ENCODE assay signal across 1 mouse cellular context in the genomic region with DNA sequence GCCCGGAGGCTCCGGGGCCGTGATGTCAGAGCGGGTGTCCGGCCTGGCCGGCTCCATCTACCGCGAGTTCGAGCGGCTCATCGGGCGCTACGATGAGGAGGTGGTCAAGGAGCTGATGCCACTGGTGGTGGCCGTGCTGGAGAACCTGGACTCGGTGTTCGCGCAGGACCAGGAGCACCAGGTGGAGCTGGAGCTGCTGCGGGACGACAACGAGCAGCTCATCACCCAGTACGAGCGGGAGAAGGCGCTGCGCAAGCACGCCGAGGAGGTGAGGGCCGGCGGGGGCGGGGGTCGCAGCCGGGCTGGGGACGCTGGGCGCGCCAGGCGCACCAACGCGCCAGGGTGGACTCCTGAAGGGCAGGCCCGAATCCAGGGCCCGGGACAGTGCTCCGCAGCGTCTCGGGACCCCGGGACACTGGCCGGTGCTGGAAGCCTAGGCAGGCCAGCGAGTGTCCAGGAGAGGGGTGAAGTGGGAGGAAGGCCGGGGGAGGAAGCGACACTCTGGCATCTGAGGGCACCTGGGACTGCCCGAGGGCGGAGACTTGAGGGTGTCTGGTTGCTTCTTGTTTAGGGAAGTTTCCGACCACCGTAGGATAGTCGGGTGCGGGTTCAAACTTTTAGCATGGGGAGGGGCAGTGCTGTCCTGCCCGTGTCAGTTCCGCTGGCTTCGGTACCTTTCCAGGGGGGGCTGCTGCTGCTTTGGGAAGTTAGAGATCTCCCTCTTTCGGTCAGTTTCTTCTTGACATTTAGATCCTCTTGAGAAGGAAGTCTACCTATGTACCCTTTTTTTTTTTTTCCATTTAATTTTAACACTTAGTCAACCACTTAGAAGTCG.
TF ChIP-seq lines count a peak whose summit lies in the region.

No protein-coding gene starts in this region.

TF ChIP-seq in CH12.LX, 34 proteins besides CTCF, POLR2A, EP300 and RAD21:
- peak; percentile 84; the same call in 1 of the 2 replicates for TF ChIP-seq UBTF (IDR thresholded peaks at IDR 0.05; ENCODE audit: low read depth, low read length)
- 0 out of 2 replicates have a peak, but pooled peaks have one; percentile 21 for TF ChIP-seq ZMIZ1 (IDR thresholded peaks at IDR 0.05; ENCODE audit: low read depth, low read length)
- no peak for TF ChIP-seq NELFE (IDR thresholded peaks at IDR 0.05; ENCODE audit: low read depth, low read length)
- TF ChIP-seq GABPA (IDR thresholded peaks at IDR 0.05; ENCODE audit: insufficient replicate concordance, low read depth, low read length): no peak
- no peak for TF ChIP-seq POLR2AphosphoS2 (IDR thresholded peaks at IDR 0.05; ENCODE audit: low read depth, low read length)
- no peak for TF ChIP-seq CHD2 (IDR thresholded peaks at IDR 0.05; ENCODE audit: low read length)
- peak; percentile 36; the same call in 1 of the 2 replicates for TF ChIP-seq MXI1 (IDR thresholded peaks at IDR 0.05; ENCODE audit: low read depth, low read length)
- TF ChIP-seq MAX (IDR thresholded peaks at IDR 0.05; ENCODE audit: low read length): peak; percentile 25; the same call in 1 of the 2 replicates
- no peak for TF ChIP-seq MYC (IDR thresholded peaks at IDR 0.05; ENCODE audit: low read depth, low read length)
- peak; percentile 24; the same call in 1 of the 2 replicates for TF ChIP-seq BHLHE40 (IDR thresholded peaks at IDR 0.05; ENCODE audit: low read depth, low read length)
- no peak for TF ChIP-seq ELF1 (IDR thresholded peaks at IDR 0.05; ENCODE audit: low read depth, low read length)
- TF ChIP-seq SIN3A (IDR thresholded peaks at IDR 0.05; ENCODE audit: low read length): no peak
- TF ChIP-seq MEF2A (IDR thresholded peaks at IDR 0.05; ENCODE audit: borderline replicate concordance, low read depth, low read length): no peak; the same call in 1 of the 2 replicates
- 0 out of 2 replicates have a peak, but pooled peaks have one; percentile 29 for TF ChIP-seq IRF4 (IDR thresholded peaks at IDR 0.05; ENCODE audit: low read depth, low read length)
- TF ChIP-seq ZNF384 (IDR thresholded peaks at IDR 0.05; ENCODE audit: low read depth, low read length): peak; percentile 83
- no peak for TF ChIP-seq ZKSCAN1 (IDR thresholded peaks at IDR 0.05; ENCODE audit: borderline replicate concordance, low read depth, low read length)
- no peak for TF ChIP-seq USF2 (conservative IDR thresholded peaks at IDR 0.05; ENCODE audit: low read depth, low read length)
- TF ChIP-seq TCF12 (IDR thresholded peaks at IDR 0.05; ENCODE audit: low read depth, low read length): no peak
- no peak for TF ChIP-seq ETS1 (conservative IDR thresholded peaks at IDR 0.05; ENCODE audit: low read depth, low read length)
- TF ChIP-seq USF1 (IDR thresholded peaks at IDR 0.05; ENCODE audit: low read depth, low read length): no peak
- no peak for TF ChIP-seq ZC3H11A (IDR thresholded peaks at IDR 0.05; ENCODE audit: low read depth, low read length)
- TF ChIP-seq MAZ (IDR thresholded peaks at IDR 0.05; ENCODE audit: low read depth, low read length): peak; percentile 20; the same call in 1 of the 2 replicates
- TF ChIP-seq JUN (IDR thresholded peaks at IDR 0.05; ENCODE audit: insufficient read depth, low read depth, low read length): no peak
- TF ChIP-seq MAFK (IDR thresholded peaks at IDR 0.05; ENCODE audit: insufficient replicate concordance, low read length): no peak
- 0 out of 2 replicates have a peak, but pooled peaks have one; percentile 33 for TF ChIP-seq TBP (conservative IDR thresholded peaks at IDR 0.05; ENCODE audit: low read depth, low read length)
- TF ChIP-seq SMC3 (IDR thresholded peaks at IDR 0.05; ENCODE audit: low read depth, low read length): peak; percentile 17; the same call in 1 of the 2 replicates
- no peak for TF ChIP-seq JUND (conservative IDR thresholded peaks at IDR 0.05; ENCODE audit: low read depth, low read length)
- TF ChIP-seq KAT2A (IDR thresholded peaks at IDR 0.05; ENCODE audit: insufficient replicate concordance, low read length): no peak
- no peak for TF ChIP-seq CHD1 (IDR thresholded peaks at IDR 0.05; ENCODE audit: low read depth, low read length)
- TF ChIP-seq HCFC1 (IDR thresholded peaks at IDR 0.05; ENCODE audit: low read depth, low read length): peak; percentile 6; the same call in 1 of the 2 replicates
- no peak for TF ChIP-seq E2F4 (IDR thresholded peaks at IDR 0.05; ENCODE audit: insufficient replicate concordance, low read depth, low read length)
TF ChIP-seq in CH12.LX: peak in this region for 11.
